Mouse (Mus musculus) lung, postnatal 10 days (tissue): ENCODE measurements around the gene Dkkl1.
"Not testable (repeated sequence)": the region's sequence is repeated elsewhere in the genome, so short reads cannot be mapped to it uniquely, and the experiment has no call there.

ENCODE experiments used
- DNase-seq: peaks from one replicate; pipeline ENCODE4 v3.0.0; 2021

The Dkkl1 gene

DNA sequence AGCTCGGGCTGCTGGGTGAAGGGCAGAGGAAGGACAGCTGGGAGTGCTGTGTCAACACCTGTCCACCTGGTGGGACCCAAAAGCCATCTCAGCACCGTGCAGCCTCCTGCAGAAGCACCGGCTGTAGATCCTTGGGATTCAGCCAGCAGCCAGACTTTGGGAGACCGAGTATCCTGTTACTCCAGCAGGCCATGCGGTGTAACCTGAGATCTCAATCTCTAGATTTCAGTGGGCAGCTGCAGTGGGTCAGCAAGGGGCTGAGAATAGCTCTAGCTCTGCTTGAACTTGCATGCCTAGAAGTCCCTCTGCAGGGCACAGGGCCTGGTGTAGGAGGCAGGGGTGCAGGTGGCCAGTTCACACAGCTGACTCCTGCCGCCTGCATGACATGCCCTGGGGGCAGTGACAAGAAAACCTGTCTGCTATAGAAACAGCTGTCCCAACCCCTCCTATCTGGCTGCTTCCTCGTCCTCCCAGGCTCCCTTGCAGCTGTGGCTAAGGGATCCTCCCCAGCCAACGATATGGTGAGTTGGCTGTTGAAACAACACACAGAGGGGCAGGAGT is 20.1 kb downstream of the Dkkl1 start:
- no peak for DNase-seq

DNA sequence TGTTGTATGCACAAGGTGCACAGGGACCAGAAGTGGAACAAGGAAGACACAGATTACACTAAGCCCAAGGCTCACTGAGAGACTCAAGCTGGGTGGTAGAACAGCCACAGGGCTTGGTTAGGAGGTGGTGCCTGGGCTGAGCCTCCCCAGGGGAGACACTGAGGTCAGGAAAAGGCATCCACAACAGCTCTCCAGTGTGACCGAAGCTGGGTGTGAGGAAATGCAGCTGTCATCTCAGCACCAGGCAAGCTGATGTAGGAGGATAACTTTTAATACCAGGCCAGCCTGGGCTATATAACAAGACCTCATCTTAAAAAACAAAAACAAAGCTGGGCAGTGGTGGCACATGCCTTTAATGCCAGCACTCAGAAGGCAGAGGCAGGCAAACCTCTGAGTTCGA is 20.8 kb downstream of the Dkkl1 start:
- no peak for DNase-seq

DNA sequence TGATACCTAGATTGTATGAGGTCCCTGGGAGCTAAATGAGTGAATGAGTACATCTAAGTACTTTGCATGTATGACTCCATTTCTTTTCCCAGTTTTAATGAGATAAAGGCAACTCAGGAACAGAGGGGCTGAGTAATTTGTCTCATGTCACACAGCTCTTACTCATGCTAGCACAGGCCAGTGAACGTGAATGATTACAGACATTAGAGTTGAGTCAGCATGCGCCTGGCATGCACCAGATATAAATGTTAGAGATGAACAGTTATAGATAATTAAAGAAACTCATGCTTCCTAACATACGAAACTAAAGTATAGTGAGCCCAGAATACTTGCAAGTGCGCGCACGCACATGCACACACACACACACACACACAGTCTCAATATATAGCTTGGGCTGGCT is 21.8 kb downstream of the Dkkl1 start:
- no peak for DNase-seq

- DNase-seq = no peak
Observed at GRCm38 (mm10) chr7:45189600-45189999, 22.3 kb downstream of the Dkkl1 start.

DNA sequence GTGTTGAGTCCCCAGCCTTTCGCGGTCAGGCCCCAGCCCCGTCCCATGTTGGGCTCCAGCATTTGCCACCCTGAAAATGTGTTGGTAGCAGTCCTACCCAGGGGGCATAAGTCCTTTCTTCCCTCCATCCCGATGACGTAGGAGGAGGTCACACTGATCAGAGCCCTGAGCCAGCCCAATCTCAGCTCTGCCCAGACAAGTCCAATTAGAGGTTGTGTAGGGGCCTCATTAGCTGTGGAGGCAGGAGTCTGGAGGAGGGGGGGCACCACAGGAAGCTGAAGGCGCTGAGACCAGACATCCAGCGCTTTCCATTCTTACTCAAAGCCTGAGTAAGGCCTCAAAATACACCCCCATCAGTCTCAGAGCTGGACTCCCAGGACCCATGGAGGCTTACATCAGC is 26.0 kb downstream of the Dkkl1 start:
- DNase-seq = no peak

DNA sequence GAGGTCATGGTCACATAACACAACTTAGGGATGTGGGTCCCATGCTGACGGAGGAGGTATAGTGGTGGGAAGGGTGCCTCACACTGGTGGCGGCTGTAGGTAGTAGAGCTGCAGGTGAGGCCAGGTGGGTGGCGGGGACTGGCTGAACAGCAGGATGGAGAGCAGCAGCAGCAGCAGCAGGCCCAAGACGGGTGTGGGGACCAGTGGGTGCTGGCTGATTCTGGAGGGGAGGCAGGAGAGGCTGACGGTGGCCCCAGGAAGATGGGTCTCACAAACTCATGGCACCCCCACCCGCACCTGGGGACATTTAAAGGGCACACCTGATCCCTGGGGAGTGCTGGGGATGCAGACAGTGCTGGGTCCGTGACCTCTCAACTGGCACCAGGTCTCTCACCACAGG is 28.3 kb downstream of the Dkkl1 start:
- DNase-seq = no peak

- DNase-seq = no peak
Observed at GRCm38 (mm10) chr7:45182606-45183005, 29.3 kb downstream of the Dkkl1 start.

- DNase-seq = peak; percentile 93
Observed at GRCm38 (mm10) chr7:45182199-45182601, 29.7 kb downstream of the Dkkl1 start.

- no peak for DNase-seq
Observed at GRCm38 (mm10) chr7:45181540-45181939, 30.4 kb downstream of the Dkkl1 start.

GRCm38 (mm10) chr7:45180896-45181477 is 31.0 kb downstream of the Dkkl1 start, which contains the start of gene Pth2:
Gene Pth2 (plus strand): TSS chr7:45180995.
- no peak for DNase-seq

DNA sequence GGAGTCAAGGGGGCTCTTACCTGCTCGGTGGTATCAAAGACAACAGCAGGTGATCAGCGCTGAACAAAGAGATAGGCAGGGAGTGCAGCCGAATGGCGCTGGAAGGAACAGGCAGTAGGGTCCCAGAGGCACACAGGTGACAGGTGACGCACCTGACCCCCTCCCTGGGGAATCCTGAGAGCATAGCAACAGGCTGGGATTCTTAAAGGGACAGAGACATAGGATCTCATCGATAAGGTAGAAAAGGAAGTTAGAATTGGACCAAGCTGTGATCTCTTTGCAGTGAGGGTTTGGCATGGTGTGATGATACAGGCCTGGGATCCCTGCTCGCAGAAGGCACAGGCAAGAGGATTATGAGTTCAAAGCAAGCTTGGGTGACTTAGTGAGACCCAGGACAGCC is 32.5 kb downstream of the Dkkl1 start, which contains the start of gene Gfy:
Gene Gfy (minus strand): TSS at position 101 of the 400 bp plus-strand sequence.
- DNase-seq = no peak

DNA sequence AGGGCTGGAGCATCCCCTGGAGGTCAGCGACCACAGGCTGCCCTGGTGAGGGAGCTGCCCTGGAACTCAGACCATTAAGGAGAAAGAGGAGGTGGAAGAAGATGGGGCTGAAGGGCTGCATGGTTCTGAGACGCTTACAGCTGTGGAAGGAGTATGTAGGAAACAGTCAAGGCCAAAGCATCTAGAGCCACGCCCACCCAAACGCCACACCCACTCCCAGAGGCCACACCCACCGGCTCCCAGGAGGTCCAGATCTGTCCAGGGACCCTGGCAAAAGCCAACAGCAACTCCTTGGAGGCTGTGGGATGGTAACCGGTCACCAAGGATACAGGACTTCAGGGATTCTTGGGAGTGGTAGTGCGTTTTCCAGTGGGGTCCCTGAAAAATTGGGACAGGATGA is 33.4 kb downstream of the Dkkl1 start:
- no peak for DNase-seq

DNA sequence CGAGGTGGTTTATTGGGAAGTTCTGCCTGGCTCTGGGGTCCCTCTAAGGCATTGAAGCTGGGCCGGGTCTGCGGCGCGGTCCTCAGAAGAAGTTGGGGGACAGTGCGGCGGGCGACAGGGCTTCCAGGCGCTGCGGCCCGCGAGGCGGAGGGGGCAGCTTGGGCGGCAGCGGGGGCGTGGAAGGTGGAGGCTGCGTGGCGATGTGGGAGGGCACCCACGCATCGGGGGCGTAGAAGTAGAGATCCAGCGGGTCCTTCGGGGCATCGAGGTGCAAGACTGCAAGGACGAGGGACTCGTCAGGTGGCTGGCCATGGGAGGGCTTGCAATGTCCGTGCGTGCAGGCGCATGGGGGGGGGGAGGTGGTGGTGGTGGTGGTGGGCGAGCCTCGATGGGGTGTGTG is 35.6 kb downstream of the Dkkl1 start:
- no peak for DNase-seq

DNA sequence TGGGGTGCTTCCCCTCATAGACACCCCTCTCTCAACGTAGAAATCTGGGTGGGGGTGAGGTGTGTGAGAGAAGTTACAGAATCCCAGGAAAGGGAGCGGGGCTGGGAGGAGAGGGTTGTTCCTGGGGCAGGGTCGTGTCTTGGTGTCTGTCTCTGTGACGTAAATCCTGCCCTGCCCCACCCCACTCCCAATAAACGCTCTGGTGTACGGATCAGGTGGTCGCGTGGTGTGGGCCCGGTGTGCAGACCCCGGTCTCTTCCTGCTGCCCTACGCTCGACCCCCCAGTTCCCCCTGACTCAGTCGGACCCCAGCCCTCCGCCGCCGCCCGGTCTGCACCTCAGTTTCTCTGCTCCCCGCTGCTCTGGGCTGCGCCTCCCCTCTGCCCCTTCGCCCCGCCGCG is 36.0 kb downstream of the Dkkl1 start:
- no peak for DNase-seq

GRCm38 (mm10) chr7:45175398-45175797 is 36.5 kb downstream of the Dkkl1 start:
- no peak for DNase-seq

- no peak for DNase-seq
Observed at GRCm38 (mm10) chr7:45174567-45175280, 37.2 kb downstream of the Dkkl1 start.

- not testable (repeated sequence) for DNase-seq
Observed at GRCm38 (mm10) chr7:45173772-45174171, 38.2 kb downstream of the Dkkl1 start.

DNA sequence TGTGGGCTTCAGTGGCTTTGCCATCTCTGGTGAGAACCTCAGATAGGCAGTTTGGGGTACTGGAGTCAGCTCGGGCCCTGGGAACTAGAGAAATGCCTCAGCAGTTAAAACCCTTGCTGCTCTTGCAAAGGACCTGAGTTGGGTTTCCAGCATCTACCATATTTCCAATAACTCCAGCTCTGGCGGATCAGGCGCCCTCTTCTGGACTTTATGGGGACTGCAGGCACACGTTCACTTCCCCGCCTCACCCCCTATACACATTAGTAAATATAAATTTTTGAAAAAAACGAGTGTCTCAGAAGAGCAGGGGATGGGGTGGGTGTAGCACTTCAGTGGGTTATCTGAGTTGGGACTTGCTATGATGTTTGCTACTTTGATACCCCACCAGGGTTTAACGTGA is 39.0 kb downstream of the Dkkl1 start:
- DNase-seq = no peak

GRCm38 (mm10) chr7:45169495-45169894 is 42.5 kb downstream of the Dkkl1 start:
- DNase-seq = no peak

DNA sequence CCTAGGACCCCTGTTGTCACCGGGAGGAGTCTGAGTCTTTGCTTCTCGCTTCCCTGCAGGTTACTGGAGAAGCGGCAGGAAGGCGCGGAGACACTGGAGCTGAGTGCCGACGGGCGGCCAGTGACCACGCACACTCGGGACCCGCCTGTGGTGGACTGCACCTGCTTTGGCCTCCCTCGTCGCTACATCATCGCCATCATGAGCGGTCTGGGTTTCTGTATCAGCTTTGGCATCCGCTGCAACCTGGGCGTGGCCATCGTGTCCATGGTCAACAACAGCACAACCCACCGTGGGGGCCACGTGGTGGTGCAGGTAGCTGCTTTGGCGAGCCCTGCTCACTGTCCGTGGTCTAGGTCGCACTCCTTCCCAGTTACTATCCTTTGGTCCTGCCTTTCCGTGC is 43.3 kb downstream of the Dkkl1 start:
- no peak for DNase-seq

DNA sequence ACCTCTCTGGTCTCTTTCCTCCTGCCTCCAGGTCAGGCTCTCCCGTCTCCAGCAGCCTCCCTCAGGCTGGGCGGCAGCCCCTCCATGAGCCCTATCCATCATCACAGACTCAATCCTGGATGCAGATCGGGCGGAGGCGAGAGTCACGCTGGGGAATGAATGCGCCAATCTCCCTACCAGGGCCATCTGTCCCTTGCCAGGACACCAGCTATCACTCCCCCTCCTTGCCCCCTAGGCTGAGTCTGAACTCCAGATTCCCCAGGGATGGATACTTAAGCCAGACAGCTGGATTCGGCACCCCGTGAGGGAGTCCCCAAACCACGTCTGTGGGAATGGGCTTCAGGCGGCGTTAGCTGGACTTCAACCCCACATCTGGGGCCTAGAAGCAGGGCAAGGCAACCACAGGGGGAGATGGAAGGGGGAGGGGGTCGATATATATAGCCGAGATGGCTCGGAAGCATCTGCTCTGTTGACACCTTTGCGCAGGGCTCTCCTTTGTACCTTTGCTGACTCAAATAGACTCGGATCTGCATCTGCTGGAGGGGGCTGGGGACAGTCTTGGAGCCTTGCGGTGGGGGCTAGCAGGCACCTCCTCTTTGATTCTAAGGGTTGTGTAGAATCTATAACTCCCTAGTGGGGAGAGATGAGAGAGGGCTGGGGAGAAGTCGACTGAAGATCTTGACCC is 44.0 kb downstream of the Dkkl1 start:
- DNase-seq = no peak

GRCm38 (mm10) chr7:45166950-45167401 is 45.0 kb downstream of the Dkkl1 start:
- no peak for DNase-seq

- DNase-seq = no peak
Observed at GRCm38 (mm10) chr7:45165701-45166100, 46.2 kb downstream of the Dkkl1 start.

- no peak for DNase-seq
Observed at GRCm38 (mm10) chr7:45164833-45165232, 47.1 kb downstream of the Dkkl1 start.
